Mouse (Mus musculus): ENCODE data around the gene 2210011C24Rik.

Gene 2210011C24Rik

GRCm38 (mm10) chr8:83964015-83964765, 47.8 kb downstream of the 2210011C24Rik start:
- in situ Hi-C loops (cut with MboI, MseI), result no loop called here

All from T-helper 17 cell (primary cell).